Mouse (Mus musculus) kidney, adult 2 months (tissue): ENCODE measurements at regions not wholly inside any gene's neighbourhood (a gene's known extent, or its start where the extent isn't known, plus 50 kb on each side); places are given as distances from the start of the nearest gene placed in this dataset.
A peak's percentile ranks its signal among the peaks of the same experiment; 100 is the strongest.
"Not testable (repeated sequence)": the region's sequence is repeated elsewhere in the genome, so short reads cannot be mapped to it uniquely, and the experiment has no call there.

ENCODE experiments used
- DNase-seq: peaks from one replicate; pipeline ENCODE4 v3.0.0; 2021
- H3K27ac ChIP-seq: fragments of 200-500 bp; 2 replicates; pipeline ENCODE4 v1.5.1; 2012; ENCODE audit warnings: low read depth, low read length, control low read depth, inconsistent platforms; ENCODE audit not compliant: insufficient read depth
- H3K27me3 ChIP-seq: fragments of 200-500 bp; replicated peaks from 2 replicates; pipeline ENCODE4 v1.6.1; 2012; ENCODE audit warnings: mild to moderate bottlenecking, moderate library complexity, low read length, inconsistent platforms; ENCODE audit not compliant: control insufficient read depth, insufficient read depth
- H3K36me3 ChIP-seq: fragments of 200-500 bp; 2 replicates; pipeline ENCODE4 v1.6.1; 2012; ENCODE audit warnings: mild to moderate bottlenecking, moderate library complexity, low read length, inconsistent platforms; ENCODE audit not compliant: control insufficient read depth, insufficient read depth
- H3K4me1 ChIP-seq: fragments of 200-500 bp; 2 replicates; pipeline ENCODE4 v1.6.1; 2011; ENCODE audit warnings: low read length; ENCODE audit not compliant: control insufficient read depth, insufficient read depth
- H3K4me3 ChIP-seq: fragments of 200-500 bp; 2 replicates; pipeline ENCODE4 v1.5.1; 2011; ENCODE audit warnings: mild to moderate bottlenecking, low read depth, low read length, control low read depth; ENCODE audit not compliant: insufficient read depth
- CTCF ChIP-seq: fragments of 200-500 bp; conservative IDR thresholded peaks from 2 replicates; pipeline ENCODE4 v1.5.1; 2011; ENCODE audit warnings: low read depth, mild to moderate bottlenecking, control low read depth, low read length, moderate library complexity, mixed read lengths; ENCODE audit not compliant: insufficient read depth, insufficient read length
- POLR2A ChIP-seq: fragments of 200-500 bp; IDR thresholded peaks from one replicate; pipeline ENCODE4 v1.6.1; 2011; ENCODE audit warnings: low read depth, low read length, control low read depth
- WGBS: fragments of 180-500 bp; shearing (Covaris S2); methylation state at CpG from one replicate; pipeline ENCODE4 v1.1.7; 2018; 5-methylcytosine and 5-hydroxymethylcytosine counted together

- H3K36me3 ChIP-seq = no peaks in the 10 kb centered on the region
- TF ChIP-seq CTCF = no peak
- TF ChIP-seq POLR2A = no peak
- H3K4me1 ChIP-seq = peaks cover 6% of the 10 kb centered on the region; the same call in 1 of the 2 replicates
- no peak overlapping the region for H3K27ac ChIP-seq
- DNase-seq = no peak
- no peaks in the 10 kb centered on the region for H3K27me3 ChIP-seq
- 15% methylated on average over 14 of the region's 14 CpGs for WGBS
- H3K4me3 ChIP-seq = no peak overlapping the region
Observed at GRCm38 (mm10) chr10:20854621-20855363, 97.6 kb upstream of the Ahi1 start.

- H3K4me3 ChIP-seq = no peak overlapping the region
- H3K36me3 ChIP-seq = no peaks in the 10 kb centered on the region
- no peak for TF ChIP-seq POLR2A
- no peak for TF ChIP-seq CTCF
- peak; percentile 73 for DNase-seq
- 51% methylated on average over 8 of the region's 8 CpGs for WGBS
- H3K27ac ChIP-seq = peak overlapping the region; percentile 89
- no peaks in the 10 kb centered on the region for H3K27me3 ChIP-seq
- peaks cover 11% of the 10 kb centered on the region; the same call in 1 of the 2 replicates for H3K4me1 ChIP-seq
Observed at GRCm38 (mm10) chr10:20847287-20847686, 105.1 kb upstream of the Ahi1 start.

- H3K36me3 ChIP-seq = no peaks in the 10 kb centered on the region
- DNase-seq = peak; percentile 28
- H3K4me1 ChIP-seq = peaks cover 30% of the 10 kb centered on the region
- no peak overlapping the region for H3K27ac ChIP-seq
- no peak for TF ChIP-seq CTCF
- no peak for TF ChIP-seq POLR2A
- H3K4me3 ChIP-seq = no peak overlapping the region
- H3K27me3 ChIP-seq = no peaks in the 10 kb centered on the region
- 46% methylated on average over 3 of the region's 3 CpGs for WGBS
Observed at GRCm38 (mm10) chr10:20843277-20843676, 109.1 kb upstream of the Ahi1 start.

GRCm38 (mm10) chr10:20842131-20842530 is 110.2 kb upstream of the Ahi1 start:
- Histone ChIP-seq H3K36me3 (no peaks in the 10 kb centered on the region), H3K27me3 (no peaks in the 10 kb centered on the region), H3K4me1 (peaks cover 31% of the 10 kb centered on the region), H3K27ac (peak overlapping the region; percentile 11), H3K4me3 (no peak overlapping the region)
- peak; percentile 52 for DNase-seq
- 43% methylated on average over 1 of the region's 1 CpGs for WGBS
- no peak for TF ChIP-seq POLR2A
- no peak for TF ChIP-seq CTCF

- no peak for TF ChIP-seq POLR2A
- TF ChIP-seq CTCF = no peak
- WGBS = 34% methylated on average over 3 of the region's 3 CpGs
- no peaks in the 10 kb centered on the region for H3K36me3 ChIP-seq
- DNase-seq = peak; percentile 70
- no peaks in the 10 kb centered on the region for H3K27me3 ChIP-seq
- H3K27ac ChIP-seq = peak overlapping the region; percentile 11
- no peak overlapping the region for H3K4me3 ChIP-seq
- H3K4me1 ChIP-seq = peaks cover 33% of the 10 kb centered on the region
Observed at GRCm38 (mm10) chr10:20841430-20842040, 110.8 kb upstream of the Ahi1 start.

GRCm38 (mm10) chr10:20838685-20839425 is 113.5 kb upstream of the Ahi1 start:
- Histone ChIP-seq H3K27ac (peak overlapping the region; percentile 69), H3K4me1 (peaks cover 33% of the 10 kb centered on the region), H3K27me3 (no peaks in the 10 kb centered on the region), H3K36me3 (no peaks in the 10 kb centered on the region), H3K4me3 (no peak overlapping the region)
- TF ChIP-seq CTCF = no peak
- no peak for TF ChIP-seq POLR2A
- DNase-seq = peak; percentile 77
- 26% methylated on average over 8 of the region's 8 CpGs for whole genome bisulfite sequencing

GRCm38 (mm10) chr10:20836816-20837215 is 111.9 kb upstream of the Pde7b start:
- peaks cover 20% of the 10 kb centered on the region for H3K4me1 ChIP-seq
- WGBS = 37% methylated on average over 4 of the region's 4 CpGs
- peak; percentile 51 for DNase-seq
- H3K4me3 ChIP-seq, H3K36me3 ChIP-seq, H3K27me3 ChIP-seq: not testable (repeated sequence)
- 0 out of 2 replicates have a peak overlapping the region, but pooled peaks have one; percentile 56 for H3K27ac ChIP-seq
